Mouse (Mus musculus) right cerebral cortex, postnatal 25 days (tissue): ENCODE results near the gene Cdc42bpb.
A peak's percentile ranks its signal among the peaks of the same experiment; 100 is the strongest.

Experiments used
- DNase-seq: peaks from one replicate; pipeline ENCODE4 v3.0.0; 2022

Cdc42bpb gene

GRCm38 (mm10) chr12:111377376-111377973 lies at the start of gene Cdc42bpb:
Gene Cdc42bpb (minus strand): TSS chr12:111377718.
- DNase-seq = peak; percentile 96

DNA sequence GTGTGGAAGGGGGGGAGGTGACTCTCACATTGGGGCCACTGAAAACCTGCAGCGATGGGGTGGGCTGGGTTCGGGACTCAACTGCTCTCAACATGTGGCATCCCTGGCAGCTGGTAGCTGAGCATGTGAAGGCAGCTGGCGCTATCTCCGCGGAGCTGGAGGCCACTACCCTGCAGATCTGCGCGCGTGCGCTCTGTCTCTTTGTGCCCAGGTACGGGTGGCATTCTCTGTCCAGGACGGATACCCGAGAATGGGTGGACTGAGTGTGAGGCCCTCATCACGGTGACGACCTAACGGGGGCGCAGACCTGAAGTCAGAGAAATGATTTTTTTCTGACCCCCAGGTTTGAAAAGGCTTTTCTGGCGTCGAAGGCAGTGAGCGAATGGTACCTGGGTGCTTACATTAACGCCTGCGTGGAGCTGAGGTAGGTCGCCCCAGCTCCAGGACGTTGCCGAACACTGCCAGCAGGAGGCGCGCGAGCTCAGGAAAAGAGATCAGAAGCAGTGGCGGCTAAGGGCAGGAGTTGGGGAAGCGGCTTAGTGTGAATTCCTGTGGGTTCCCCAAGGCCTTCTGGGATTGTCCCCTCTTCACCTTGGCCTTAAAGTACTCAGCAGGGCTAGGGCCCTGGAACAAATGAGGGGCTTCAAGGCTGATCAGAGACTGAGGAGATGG lies 48.4 kb upstream of the Cdc42bpb start:
- DNase-seq = peak; percentile 86

DNA sequence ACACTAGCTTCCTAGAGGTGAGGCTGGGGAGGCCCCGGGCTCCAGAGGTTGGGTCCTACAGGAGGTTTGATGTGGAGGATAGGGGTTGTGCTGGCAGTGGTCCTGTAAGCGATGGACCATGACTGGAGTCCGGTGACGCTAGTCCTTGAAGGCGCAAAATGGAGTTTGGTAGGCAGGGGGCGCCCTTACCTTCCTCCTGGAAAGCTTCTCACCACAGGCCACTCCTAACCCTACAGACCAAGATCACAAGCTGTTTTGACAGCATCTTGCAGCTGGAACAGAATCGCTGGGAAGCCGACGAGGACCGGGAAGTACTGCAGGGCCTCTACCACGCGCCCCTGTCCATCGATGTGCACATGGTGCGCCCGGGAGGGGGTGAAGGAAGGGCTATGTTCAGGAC lies 47.7 kb upstream of the Cdc42bpb start:
- DNase-seq = peak; percentile 68

- DNase-seq = no peak
Measured at GRCm38 (mm10) chr12:111424547-111424946, 47.0 kb upstream of the Cdc42bpb start.

GRCm38 (mm10) chr12:111423570-111424129 lies 46.1 kb upstream of the Cdc42bpb start:
- no peak for DNase-seq

- DNase-seq = no peak
Measured at GRCm38 (mm10) chr12:111422852-111423251, 45.3 kb upstream of the Cdc42bpb start.

DNA sequence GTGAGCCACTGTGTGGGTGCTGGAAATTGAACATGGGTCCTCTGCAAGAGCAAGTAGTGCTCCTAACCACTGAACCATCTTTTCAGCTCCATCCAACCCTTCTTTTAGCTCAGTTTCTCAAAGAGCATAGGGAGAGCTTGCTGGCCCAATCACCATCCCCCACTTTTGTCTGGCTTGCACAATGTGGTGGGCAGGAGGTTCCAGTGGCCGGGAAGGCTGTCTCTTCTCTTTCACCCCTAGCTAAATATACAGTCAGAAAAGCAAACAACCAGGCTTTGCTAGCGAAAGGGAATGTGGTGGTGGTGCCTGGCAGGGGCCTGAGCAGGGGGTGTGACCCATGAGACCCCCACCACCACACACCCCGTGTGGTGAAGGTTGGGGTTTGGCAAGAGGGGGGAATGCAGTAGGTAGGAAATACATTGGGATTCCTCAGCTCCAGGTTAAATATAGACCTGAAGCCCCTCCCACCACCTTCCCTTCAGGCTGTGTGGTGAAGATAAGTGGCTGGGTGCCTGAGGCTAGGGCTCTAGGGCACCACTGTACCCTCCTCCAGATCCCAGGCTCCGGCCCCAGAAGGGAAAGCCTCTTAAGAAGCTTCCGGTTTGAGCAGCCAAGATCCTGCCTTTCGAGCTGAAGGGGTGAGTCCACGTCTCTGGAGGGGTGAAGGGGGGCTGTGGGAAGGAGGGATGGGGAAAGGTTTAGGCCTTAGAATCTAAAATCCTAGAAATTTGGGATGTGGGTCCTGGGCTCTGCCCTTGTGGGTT lies 43.6 kb upstream of the Cdc42bpb start:
- no peak for DNase-seq

DNA sequence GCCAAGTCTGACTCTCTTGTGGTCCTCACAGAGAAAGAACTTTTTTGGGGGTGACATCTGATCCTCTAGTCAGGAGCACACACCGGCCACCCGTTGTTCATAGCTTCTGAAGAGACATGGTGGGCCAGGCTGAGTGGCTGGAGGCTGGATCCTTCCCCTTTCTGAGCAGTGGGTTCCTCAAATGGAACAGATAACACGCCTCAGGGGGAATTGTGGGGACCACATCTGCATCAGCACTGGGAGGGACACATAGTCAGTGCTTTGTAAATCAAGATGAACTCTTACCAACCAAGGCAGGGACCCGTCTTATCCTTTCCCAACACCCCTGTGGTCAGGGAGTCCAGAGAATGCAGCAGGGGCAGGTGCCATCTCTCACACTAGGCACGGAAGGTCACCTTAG lies 42.4 kb upstream of the Cdc42bpb start:
- no peak for DNase-seq

- DNase-seq = no peak
Measured at GRCm38 (mm10) chr12:111416921-111417779, 39.6 kb upstream of the Cdc42bpb start, which contains the start of gene Exoc3l4. Gene Exoc3l4 (plus strand): TSS chr12:111417017.

DNA sequence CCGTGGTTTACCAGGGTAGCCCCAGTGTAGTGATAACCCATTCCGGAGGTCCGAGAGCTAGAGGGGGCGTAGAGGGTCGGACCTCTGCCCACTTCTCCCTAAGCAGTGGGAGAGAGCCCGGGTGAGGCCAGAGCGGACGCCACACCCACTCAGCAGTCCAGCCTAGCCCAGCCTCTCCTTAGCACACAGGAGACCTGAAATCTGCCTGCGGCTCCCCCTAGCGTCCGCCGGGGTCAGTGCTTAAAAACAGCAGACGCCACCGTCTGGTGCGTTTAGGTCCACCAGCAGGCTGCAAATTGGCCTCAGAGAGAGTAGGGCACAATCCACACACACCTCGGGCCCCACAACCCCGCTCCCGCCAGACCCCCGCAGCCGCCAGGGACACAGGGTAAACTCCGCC lies 35.8 kb upstream of the Cdc42bpb start:
- peak; percentile 83 for DNase-seq

GRCm38 (mm10) chr12:111412581-111413284 lies 35.2 kb upstream of the Cdc42bpb start:
- DNase-seq = no peak

DNA sequence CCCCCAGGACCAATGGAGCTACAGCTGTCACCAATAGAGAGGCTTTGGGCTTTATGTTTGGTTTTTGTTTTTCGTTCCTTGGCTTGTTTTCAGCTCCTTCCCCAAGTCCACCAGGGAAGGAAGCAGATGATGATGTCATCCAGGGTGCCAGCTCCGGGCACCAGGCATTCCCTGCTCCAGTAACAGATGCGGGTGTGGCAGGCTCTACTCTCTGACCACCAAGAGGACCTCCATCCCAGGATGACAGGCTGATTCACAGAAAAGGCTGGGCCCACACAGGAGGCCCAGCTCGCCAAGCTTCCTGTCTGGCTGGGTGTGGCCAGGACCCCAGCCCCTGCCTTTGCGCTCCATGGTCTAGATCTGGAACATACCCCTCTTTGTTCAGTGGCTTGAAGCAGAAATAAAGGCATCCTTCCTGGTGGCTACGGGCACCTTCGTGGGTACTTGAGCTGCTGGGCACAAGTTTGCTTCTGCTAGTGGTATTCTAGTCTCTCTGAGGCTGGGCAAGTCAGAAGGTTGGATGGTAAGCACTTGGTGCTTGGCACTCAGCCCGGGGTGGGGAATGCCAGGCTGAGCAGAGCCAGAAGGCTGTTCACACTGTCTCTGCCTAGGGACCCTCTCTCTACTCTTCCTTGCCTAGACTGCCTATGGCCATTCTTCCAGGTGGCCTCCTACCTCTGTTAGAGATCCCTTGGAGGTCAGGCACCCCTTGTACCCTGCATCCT lies 34.3 kb upstream of the Cdc42bpb start:
- no peak for DNase-seq

- no peak for DNase-seq
Measured at GRCm38 (mm10) chr12:111409583-111409982, 32.1 kb upstream of the Cdc42bpb start.

GRCm38 (mm10) chr12:111406622-111407021 lies 29.1 kb upstream of the Cdc42bpb start, which contains the start of gene Lbhd2:
Gene Lbhd2 (plus strand): TSS chr12:111406809.
- DNase-seq = peak; percentile 22

- no peak for DNase-seq
Measured at GRCm38 (mm10) chr12:111404880-111405279, 27.4 kb upstream of the Cdc42bpb start.

DNA sequence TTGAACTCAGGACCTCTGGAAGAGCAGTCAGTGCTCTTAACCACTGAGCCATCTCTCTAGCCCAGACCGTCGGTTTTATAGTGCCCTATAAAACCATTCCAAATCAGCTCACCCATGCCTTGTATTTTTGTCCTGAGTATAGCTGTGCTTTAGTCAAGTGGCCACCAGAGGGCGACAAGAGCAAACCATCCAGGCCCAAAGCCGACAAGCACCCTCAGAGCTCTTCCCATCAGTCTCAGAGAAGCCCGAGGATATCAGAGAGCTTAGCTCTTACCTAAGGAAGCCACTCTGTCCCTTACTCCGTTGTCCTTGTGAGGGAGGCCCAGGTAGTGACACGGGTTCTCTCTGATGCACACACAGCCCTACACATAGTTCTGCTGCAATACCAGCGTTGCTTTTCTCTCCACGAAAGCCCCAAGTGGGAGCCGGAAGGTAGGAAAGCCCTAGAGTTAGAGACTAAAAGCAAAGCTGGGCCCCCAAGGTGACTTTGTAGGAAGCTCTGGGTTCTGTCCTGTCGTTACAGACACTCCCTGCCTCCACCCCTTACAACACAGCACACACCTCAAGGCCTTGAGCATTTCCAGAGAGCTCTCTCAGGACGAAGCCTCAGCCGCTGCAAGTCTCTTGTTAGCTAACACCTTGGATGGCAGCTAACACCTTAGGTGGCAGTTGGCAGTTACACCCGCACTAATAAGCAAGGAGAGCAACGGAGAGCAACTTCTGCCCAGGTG lies 24.1 kb upstream of the Cdc42bpb start:
- DNase-seq = peak; percentile 63

DNA sequence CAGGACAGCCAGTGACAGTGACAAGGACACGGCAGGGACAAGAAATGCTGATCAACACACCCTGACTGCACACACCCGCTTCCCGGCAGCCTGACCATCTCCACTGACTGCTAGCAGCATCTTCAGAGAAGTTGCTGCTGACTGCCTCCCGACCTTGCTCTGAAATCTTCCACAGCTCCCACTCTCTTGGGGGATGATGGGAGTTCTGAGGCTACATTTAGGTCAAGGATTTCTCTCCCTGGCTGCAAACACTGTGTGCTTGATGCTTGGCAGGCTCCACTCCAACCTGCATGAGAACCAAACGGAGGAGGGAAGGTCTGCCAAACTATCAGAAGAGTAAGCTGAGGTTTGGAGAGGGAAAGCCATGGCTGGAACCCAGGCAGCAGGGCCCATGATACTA lies 19.5 kb upstream of the Cdc42bpb start:
- no peak for DNase-seq

DNA sequence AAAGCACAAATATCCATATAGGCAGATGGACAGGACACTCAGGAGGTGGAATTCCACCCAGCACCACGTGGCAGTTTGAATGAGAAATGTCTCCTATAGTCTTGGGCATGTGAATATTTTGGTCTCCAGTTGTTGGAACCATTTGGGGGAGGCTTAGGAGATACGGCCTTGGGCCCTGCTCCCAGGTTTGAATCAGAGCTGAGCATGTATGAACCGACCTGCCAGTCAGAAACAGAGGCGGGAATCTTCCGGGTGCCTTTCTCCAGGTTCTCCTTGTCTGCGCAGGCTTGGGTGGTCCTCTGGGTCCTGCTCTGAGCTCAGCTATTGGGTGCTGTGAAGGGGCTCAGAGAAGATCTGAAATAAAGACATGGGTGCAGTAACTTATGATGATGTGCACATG lies 16.5 kb upstream of the Cdc42bpb start:
- no peak for DNase-seq

DNA sequence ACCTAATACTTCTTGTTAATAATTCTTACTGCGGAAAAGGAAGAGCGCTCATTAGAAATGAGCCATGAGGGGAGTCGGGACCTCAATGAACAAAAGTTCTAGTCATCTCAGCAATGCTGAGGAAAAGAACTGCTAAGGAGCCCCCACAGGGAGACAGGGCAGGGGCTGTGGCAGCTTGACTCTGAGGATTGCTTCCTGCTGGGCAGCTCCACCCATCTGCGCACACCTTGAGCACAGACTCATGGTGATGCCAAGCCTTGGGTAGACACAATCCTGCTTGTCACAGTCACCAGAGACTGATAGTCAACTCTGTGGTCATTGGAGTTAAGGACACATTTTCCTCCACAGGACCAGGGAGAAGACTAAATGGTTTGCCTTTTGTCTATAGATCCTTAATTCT lies 9.6 kb upstream of the Cdc42bpb start:
- no peak for DNase-seq

GRCm38 (mm10) chr12:111386642-111387120 lies 9.2 kb upstream of the Cdc42bpb start:
- DNase-seq = no peak
